In the genomic region with DNA sequence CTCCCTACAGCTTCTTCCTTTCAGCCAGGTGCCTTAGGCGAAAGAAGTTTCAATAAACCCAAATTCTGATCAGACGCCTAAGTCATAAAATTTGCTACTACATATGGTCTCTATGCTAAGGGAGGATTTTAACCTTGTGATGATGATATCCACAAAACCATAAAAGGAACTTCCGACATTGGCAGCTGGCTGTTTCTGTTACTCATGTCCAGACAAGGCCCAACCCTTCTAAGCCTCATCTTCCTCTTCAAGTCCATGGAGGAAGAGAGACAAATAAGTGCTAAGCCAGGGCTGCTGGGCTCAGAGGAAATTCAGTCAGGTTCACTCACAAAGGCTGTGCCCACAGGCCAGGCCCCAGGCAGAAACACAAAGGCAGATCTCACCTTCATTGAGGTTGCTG, we compare ENCODE assay signal across 13 mouse cellular contexts. TPM values are rescaled to one million over a fixed set of nuclear protein-coding genes. Genes with fewer than 3 reads are reported as not detected.
A peak's percentile ranks its signal among the peaks of the same experiment; 100 is the strongest.
DNase-seq lines count a peak whose midpoint lies in the region; ATAC-seq and TF ChIP-seq lines count a peak whose summit lies in the region.
"Had no signal": no experiment of that assay in that cellular context is flagged by ENCODE, and none has a peak within 500 bp of the region (broad histone marks: within the 10 kb centered on the region; RNA-seq: fewer than 3 reads in every experiment).

No protein-coding gene starts in this region.

- WGBS in hindbrain, embryonic 13.5 days: 96% methylated on average over 3 of the region's 3 CpGs
- WGBS in hindbrain, embryonic 11.5 days: 95% methylated on average over 3 of the region's 3 CpGs
- 88% methylated on average over 3 of the region's 3 CpGs for WGBS in neural tube, embryonic 13.5 days
- 92% methylated on average over 3 of the region's 3 CpGs for WGBS in midbrain, embryonic 11.5 days
- 86% methylated on average over 3 of the region's 3 CpGs for WGBS in stomach, postnatal 0 days

- no peaks in the 10 kb centered on the region for H3K4me1 ChIP-seq in hindbrain, embryonic 13.5 days (replicated peaks)
- H3K4me1 ChIP-seq in hindbrain, embryonic 11.5 days (replicated peaks; ENCODE audit: control insufficient read depth, insufficient read depth, low read length): no peaks in the 10 kb centered on the region
- no peaks in the 10 kb centered on the region for H3K4me1 ChIP-seq in neural tube, embryonic 13.5 days (replicated peaks)
- H3K4me1 ChIP-seq in midbrain, embryonic 11.5 days (ENCODE audit: control insufficient read depth, insufficient read depth, low read length): peaks cover 11% of the 10 kb centered on the region
- no peaks in the 10 kb centered on the region for H3K4me1 ChIP-seq in stomach, postnatal 0 days (replicated peaks; ENCODE audit: control insufficient read depth, insufficient read depth)
- H3K4me1 ChIP-seq: limb, embryonic 13.5 days had no signal

- no peaks in the 10 kb centered on the region for H3K27me3 ChIP-seq in hindbrain, embryonic 13.5 days
- no peaks in the 10 kb centered on the region for H3K27me3 ChIP-seq in hindbrain, embryonic 11.5 days (ENCODE audit: control insufficient read depth, insufficient read depth, low read length)
- no peaks in the 10 kb centered on the region for H3K27me3 ChIP-seq in neural tube, embryonic 13.5 days
- no peaks in the 10 kb centered on the region for H3K27me3 ChIP-seq in midbrain, embryonic 11.5 days (ENCODE audit: control insufficient read depth, insufficient read depth, low read length)
- H3K27me3 ChIP-seq in stomach, postnatal 0 days (ENCODE audit: control insufficient read depth, insufficient read depth, low read length): no peaks in the 10 kb centered on the region
- H3K27me3 ChIP-seq: kidney, embryonic 15.5 days; limb, embryonic 13.5 days had no signal

- no peak for ATAC-seq in hindbrain, embryonic 13.5 days (ENCODE audit: low FRiP score)
- ATAC-seq in hindbrain, embryonic 11.5 days (ENCODE audit: low FRiP score): no peak
- no peak for ATAC-seq in neural tube, embryonic 13.5 days (ENCODE audit: low read depth)
- no peak for ATAC-seq in midbrain, embryonic 11.5 days (ENCODE audit: low FRiP score)
- ATAC-seq in stomach, postnatal 0 days (ENCODE audit: low FRiP score, low TSS enrichment): no peak

- H3K9me3 ChIP-seq in hindbrain, embryonic 13.5 days: no peaks in the 10 kb centered on the region
- no peaks in the 10 kb centered on the region for H3K9me3 ChIP-seq in hindbrain, embryonic 11.5 days (ENCODE audit: control insufficient read depth, low read length)
- H3K9me3 ChIP-seq in neural tube, embryonic 13.5 days: no peaks in the 10 kb centered on the region
- no peaks in the 10 kb centered on the region for H3K9me3 ChIP-seq in midbrain, embryonic 11.5 days (ENCODE audit: control insufficient read depth, low read length)
- no peaks in the 10 kb centered on the region for H3K9me3 ChIP-seq in stomach, postnatal 0 days (ENCODE audit: control insufficient read depth, low read length)
- H3K9me3 ChIP-seq: forebrain, embryonic 10.5 days; kidney, embryonic 15.5 days; limb, embryonic 13.5 days had no signal

- DNase-seq in hindbrain, embryonic 11.5 days (ENCODE audit: low spot score): no peak
- no peak for DNase-seq in neural tube, embryonic 10.5 days (ENCODE audit: extremely low spot score, low spot score)
- DNase-seq in midbrain, embryonic 11.5 days (ENCODE audit: low spot score, missing footprints): no peak
- DNase-seq in stomach, postnatal 0 days (ENCODE audit: low spot score): no peak
- no peak for DNase-seq in gastrocnemius, postnatal 25 days
- no peak for DNase-seq in adrenal gland, postnatal 36 days
- DNase-seq: adrenal gland, postnatal 25 days; cerebellum, adult 18-20 months had no signal

- H3K27ac ChIP-seq in hindbrain, embryonic 13.5 days: peak overlapping the region; percentile 4; the same call in 1 of the 2 replicates
- H3K27ac ChIP-seq in hindbrain, embryonic 11.5 days (ENCODE audit: low read depth, low read length): no peak overlapping the region
- H3K27ac ChIP-seq in neural tube, embryonic 13.5 days (replicated peaks): 0 out of 2 replicates have a peak overlapping the region, but pooled peaks have one; percentile 33
- H3K27ac ChIP-seq in midbrain, embryonic 11.5 days (ENCODE audit: low read depth, low read length): peak overlapping the region; percentile 32
- 0 out of 2 replicates have a peak overlapping the region, but pooled peaks have one; percentile 9 for H3K27ac ChIP-seq in stomach, postnatal 0 days (replicated peaks)
- H3K27ac ChIP-seq: forebrain, embryonic 10.5 days; kidney, embryonic 15.5 days; limb, embryonic 13.5 days had no signal

- no peak for TF ChIP-seq CTCF in stomach, postnatal 0 days (IDR thresholded peaks at IDR 0.05; ENCODE audit: low read depth)

- H3K9ac ChIP-seq in hindbrain, embryonic 13.5 days: no peak overlapping the region
- H3K9ac ChIP-seq in hindbrain, embryonic 11.5 days (ENCODE audit: low read depth, low read length): no peak overlapping the region
- no peak overlapping the region for H3K9ac ChIP-seq in neural tube, embryonic 13.5 days
- H3K9ac ChIP-seq in midbrain, embryonic 11.5 days (ENCODE audit: low read length): 0 out of 2 replicates have a peak overlapping the region, but pooled peaks have one; percentile 7
- no peak overlapping the region for H3K9ac ChIP-seq in stomach, postnatal 0 days (ENCODE audit: low read length)
- H3K9ac ChIP-seq: kidney, embryonic 15.5 days; limb, embryonic 13.5 days had no signal

- peaks cover 100% of the 10 kb centered on the region for H3K36me3 ChIP-seq in hindbrain, embryonic 13.5 days
- H3K36me3 ChIP-seq in hindbrain, embryonic 11.5 days (ENCODE audit: control insufficient read depth, insufficient read depth, low read length): peaks cover 47% of the 10 kb centered on the region
- peaks cover 100% of the 10 kb centered on the region for H3K36me3 ChIP-seq in neural tube, embryonic 13.5 days
- H3K36me3 ChIP-seq in midbrain, embryonic 11.5 days (ENCODE audit: control insufficient read depth, insufficient read depth, low read length): peaks cover 54% of the 10 kb centered on the region
- peaks cover 73% of the 10 kb centered on the region for H3K36me3 ChIP-seq in stomach, postnatal 0 days (ENCODE audit: control insufficient read depth, insufficient read depth, low read length)

- TF ChIP-seq EP300 in stomach, postnatal 0 days (optimal IDR thresholded peaks at IDR 0.05): no peak

- H3K4me2 ChIP-seq in hindbrain, embryonic 13.5 days: no peak overlapping the region
- no peak overlapping the region for H3K4me2 ChIP-seq in hindbrain, embryonic 11.5 days (replicated peaks; ENCODE audit: low read depth, low read length)
- no peak overlapping the region for H3K4me2 ChIP-seq in neural tube, embryonic 13.5 days
- no peak overlapping the region for H3K4me2 ChIP-seq in midbrain, embryonic 11.5 days
- no peak overlapping the region for H3K4me2 ChIP-seq in stomach, postnatal 0 days (replicated peaks; ENCODE audit: low read depth)
- H3K4me2 ChIP-seq: kidney, embryonic 15.5 days; limb, embryonic 13.5 days had no signal

- H3K4me3 ChIP-seq in hindbrain, embryonic 13.5 days: no peak overlapping the region
- H3K4me3 ChIP-seq in hindbrain, embryonic 11.5 days (ENCODE audit: low read depth, low read length): no peak overlapping the region
- no peak overlapping the region for H3K4me3 ChIP-seq in neural tube, embryonic 13.5 days
- H3K4me3 ChIP-seq in midbrain, embryonic 11.5 days (ENCODE audit: low read depth, low read length): no peak overlapping the region
- H3K4me3 ChIP-seq in stomach, postnatal 0 days (ENCODE audit: low read depth, low read length): no peak overlapping the region
- H3K4me3 ChIP-seq: forebrain, embryonic 10.5 days; kidney, embryonic 15.5 days; limb, embryonic 13.5 days had no signal

RNA-seq across cellular contexts. Expression of a gene that starts 18.8 kb away (rescaled TPM):
- 7.3 and 9.1 TPM in 2 replicates for polyA plus RNA-seq in hindbrain, embryonic 13.5 days (2015; fragmentation: Nextera tagmentation; extraction: Ambion mirVana)
- 8.9 and 17.2 TPM in 2 replicates for polyA plus RNA-seq in hindbrain, embryonic 11.5 days (2014; fragmentation: Nextera tagmentation; extraction: Ambion mirVana)
- 21.3 and 65.5 TPM in 2 replicates for polyA plus RNA-seq in neural tube, embryonic 13.5 days (2015; fragmentation: Nextera tagmentation; extraction: Ambion mirVana)
- polyA plus RNA-seq in midbrain, embryonic 11.5 days (2014; fragmentation: Nextera tagmentation; extraction: Ambion mirVana): 0.40 and 0.80 TPM in 2 replicates
- polyA plus RNA-seq in stomach, postnatal 0 days (2015; fragmentation: Nextera tagmentation; extraction: Ambion mirVana): 4.1 and 6.5 TPM in 2 replicates
- total RNA-seq in gastrocnemius, postnatal 25 days (2021): 100 to 1,000 TPM; 137 to 627 TPM
- total RNA-seq in adrenal gland, postnatal 36 days (2021): 1 to 10 TPM in 1 of 2 experiments, under 1 TPM in 1; 0.76 to 1.5 TPM

RNA-seq across cellular contexts. Expression of a gene that starts 20.9 kb away (rescaled TPM):
- 24.8 and 25.2 TPM in 2 replicates for polyA plus RNA-seq in hindbrain, embryonic 13.5 days (2015; fragmentation: Nextera tagmentation; extraction: Ambion mirVana)
- 23.5 and 25.5 TPM in 2 replicates for polyA plus RNA-seq in hindbrain, embryonic 11.5 days (2014; fragmentation: Nextera tagmentation; extraction: Ambion mirVana)
- 18.0 and 26.0 TPM in 2 replicates for polyA plus RNA-seq in neural tube, embryonic 13.5 days (2015; fragmentation: Nextera tagmentation; extraction: Ambion mirVana)
- 28.6 and 28.7 TPM in 2 replicates for polyA plus RNA-seq in midbrain, embryonic 11.5 days (2014; fragmentation: Nextera tagmentation; extraction: Ambion mirVana)
- polyA plus RNA-seq in stomach, postnatal 0 days (2015; fragmentation: Nextera tagmentation; extraction: Ambion mirVana): 23.7 and 23.9 TPM in 2 replicates
- total RNA-seq in gastrocnemius, postnatal 25 days (2021): 10 to 100 TPM; 15.8 to 26.6 TPM
- total RNA-seq in adrenal gland, postnatal 36 days (2021): 10 to 100 TPM; 61.7 to 88.5 TPM

RNA-seq across cellular contexts. Expression of a gene that starts 27.4 kb away (rescaled TPM):
- 315 and 334 TPM in 2 replicates for polyA plus RNA-seq in hindbrain, embryonic 13.5 days (2015; fragmentation: Nextera tagmentation; extraction: Ambion mirVana)
- polyA plus RNA-seq in hindbrain, embryonic 11.5 days (2014; fragmentation: Nextera tagmentation; extraction: Ambion mirVana): 251 and 305 TPM in 2 replicates
- 329 and 336 TPM in 2 replicates for polyA plus RNA-seq in neural tube, embryonic 13.5 days (2015; fragmentation: Nextera tagmentation; extraction: Ambion mirVana)
- 243 and 258 TPM in 2 replicates for polyA plus RNA-seq in midbrain, embryonic 11.5 days (2014; fragmentation: Nextera tagmentation; extraction: Ambion mirVana)
- 87.7 and 106 TPM in 2 replicates for polyA plus RNA-seq in stomach, postnatal 0 days (2015; fragmentation: Nextera tagmentation; extraction: Ambion mirVana)
- 10 to 100 TPM; 63.7 to 67.7 TPM for total RNA-seq in gastrocnemius, postnatal 25 days (2021)
- total RNA-seq in adrenal gland, postnatal 36 days (2021): 100 to 1,000 TPM; 265 to 294 TPM

RNA-seq across cellular contexts. Expression of a gene that starts 28.3 kb away (rescaled TPM):
- polyA plus RNA-seq in hindbrain, embryonic 13.5 days (2015; fragmentation: Nextera tagmentation; extraction: Ambion mirVana): 0.84 and 0.90 TPM in 2 replicates
- 0.42 and 0.51 TPM in 2 replicates for polyA plus RNA-seq in hindbrain, embryonic 11.5 days (2014; fragmentation: Nextera tagmentation; extraction: Ambion mirVana)
- 1.1 and 1.4 TPM in 2 replicates for polyA plus RNA-seq in neural tube, embryonic 13.5 days (2015; fragmentation: Nextera tagmentation; extraction: Ambion mirVana)
- polyA plus RNA-seq in midbrain, embryonic 11.5 days (2014; fragmentation: Nextera tagmentation; extraction: Ambion mirVana): 0.19 and 0.37 TPM in 2 replicates
- 0.38 and 0.53 TPM in 2 replicates for polyA plus RNA-seq in stomach, postnatal 0 days (2015; fragmentation: Nextera tagmentation; extraction: Ambion mirVana)
- 1 to 10 TPM; 6.0 to 6.1 TPM for total RNA-seq in gastrocnemius, postnatal 25 days (2021)
- 1 to 10 TPM; 5.7 to 9.6 TPM for total RNA-seq in adrenal gland, postnatal 36 days (2021)

RNA-seq across cellular contexts. Expression of a gene that starts 58.5 kb away (rescaled TPM):
- polyA plus RNA-seq in hindbrain, embryonic 13.5 days (2015; fragmentation: Nextera tagmentation; extraction: Ambion mirVana): 273 and 282 TPM in 2 replicates
- polyA plus RNA-seq in hindbrain, embryonic 11.5 days (2014; fragmentation: Nextera tagmentation; extraction: Ambion mirVana): 458 and 483 TPM in 2 replicates
- 276 and 293 TPM in 2 replicates for polyA plus RNA-seq in neural tube, embryonic 13.5 days (2015; fragmentation: Nextera tagmentation; extraction: Ambion mirVana)
- polyA plus RNA-seq in midbrain, embryonic 11.5 days (2014; fragmentation: Nextera tagmentation; extraction: Ambion mirVana): 457 and 520 TPM in 2 replicates
- 61.0 and 65.3 TPM in 2 replicates for polyA plus RNA-seq in stomach, postnatal 0 days (2015; fragmentation: Nextera tagmentation; extraction: Ambion mirVana)
- 1 to 10 TPM; 2.6 to 4.1 TPM for total RNA-seq in gastrocnemius, postnatal 25 days (2021)
- total RNA-seq in adrenal gland, postnatal 36 days (2021): 10 to 100 TPM; 24.0 to 29.3 TPM
